Mouse (Mus musculus) lung, embryonic 14.5 days (tissue): ENCODE data around the gene Mrvi1. TPM values are rescaled to one million over a fixed set of nuclear protein-coding genes. Genes with fewer than 3 reads are reported as not detected.

Experiments
- ATAC-seq: fragments of 200-750 bp; cut with Nextera tagmentation; 2 replicates; pipeline ENCODE4 v1.8.0; 2017; ENCODE audit warnings: mild to moderate bottlenecking, moderate TSS enrichment, moderate library complexity; ENCODE audit not compliant: insufficient read depth
- DNase-seq: peaks from one replicate; pipeline ENCODE4 v3.0.0-alpha.2; 2015
- H3K27ac ChIP-seq: fragments of 300-500 bp; sonication (generic); 2 replicates; pipeline ENCODE4 v1.5.1; 2014; ENCODE audit warnings: low read depth, mild to moderate bottlenecking, moderate library complexity
- H3K27me3 ChIP-seq: fragments of 300-500 bp; sonication (generic); 2 replicates; pipeline ENCODE4 v1.6.1; 2014; ENCODE audit warnings: low read length, control low read depth; ENCODE audit not compliant: insufficient read depth
- H3K36me3 ChIP-seq: fragments of 300-500 bp; sonication (generic); 2 replicates; pipeline ENCODE4 v1.6.1; 2014; ENCODE audit warnings: control low read depth; ENCODE audit not compliant: insufficient read depth
- H3K4me1 ChIP-seq: fragments of 300-500 bp; sonication (generic); 2 replicates; pipeline ENCODE4 v1.6.1; 2014; ENCODE audit warnings: antibody characterized with exemption, control low read depth; ENCODE audit not compliant: insufficient read depth
- H3K4me2 ChIP-seq: fragments of 300-500 bp; sonication (generic); 2 replicates; pipeline ENCODE4 v1.6.1; 2014; ENCODE audit warnings: mild to moderate bottlenecking
- H3K4me3 ChIP-seq: fragments of 300-500 bp; sonication (generic); 2 replicates; pipeline ENCODE4 v1.5.1; 2014; ENCODE audit warnings: low read depth, low read length
- H3K9ac ChIP-seq: fragments of 300-500 bp; sonication (generic); 2 replicates; pipeline ENCODE4 v1.6.1; 2014
- H3K9me3 ChIP-seq: fragments of 300-500 bp; sonication (generic); 2 replicates; pipeline ENCODE4 v1.6.1; 2016; ENCODE audit warnings: low read depth, low read length, control low read depth
- CTCF ChIP-seq: IDR thresholded peaks from 2 replicates; pipeline ENCODE4 v1.5.1; 2016; ENCODE audit warnings: antibody characterized with exemption, low read depth
- WGBS: fragments of 180-500 bp; shearing (Covaris S2); extraction: QIAGEN DNeasy Blood & Tissue Kit; methylation state at CpG from one replicate; pipeline ENCODE4 v1.1.7; 2014; 5-methylcytosine and 5-hydroxymethylcytosine counted together
- polyA plus RNA-seq: library from polyadenylated mRNA; unstranded; fragments of >200 nt; fragmentation: Nextera tagmentation; extraction: Ambion mirVana; gene quantifications from 2 replicates; pipeline ENCODE4 v1.2.1, GENCODE M21; 2014

Mrvi1 gene
- polyA plus RNA-seq, 1 experiment from 2014 or later = 15.8 TPM

GRCm38 (mm10) chr7:110949785-110950620 lies 32.3 kb downstream of the Mrvi1 start:
- no peak overlapping the region for H3K27ac ChIP-seq
- no peaks in the 10 kb centered on the region for H3K36me3 ChIP-seq
- peaks cover 11% of the 10 kb centered on the region for H3K4me1 ChIP-seq
- H3K27me3 ChIP-seq = no peaks in the 10 kb centered on the region
- H3K4me2 ChIP-seq = no peak overlapping the region
- H3K4me3 ChIP-seq = no peak overlapping the region
- no peak overlapping the region for H3K9ac ChIP-seq
- 49% methylated on average over 13 of the region's 13 CpGs for WGBS
- DNase-seq (peak; percentile 64), ATAC-seq (peak; percentile 41)
- no peaks in the 10 kb centered on the region for H3K9me3 ChIP-seq
- TF ChIP-seq CTCF = no peak

DNA sequence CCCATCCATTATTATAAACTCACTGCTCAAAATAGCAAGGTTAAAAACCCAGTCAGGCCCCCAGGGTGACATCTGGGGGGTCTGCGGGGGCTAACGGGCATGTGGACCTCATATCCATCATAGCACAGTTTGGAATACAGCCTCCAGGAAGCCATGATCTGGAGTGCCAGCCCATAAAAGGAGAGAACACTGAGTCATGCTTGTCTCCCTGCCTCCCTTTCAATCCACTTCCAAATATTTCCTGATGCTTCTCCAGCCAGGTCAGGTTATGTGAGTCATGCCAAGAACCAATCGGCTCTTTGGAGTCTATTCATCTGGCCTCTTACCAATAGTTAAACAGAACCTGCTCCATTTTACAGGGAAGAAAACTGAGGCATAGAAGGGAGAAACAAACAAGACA lies 33.7 kb downstream of the Mrvi1 start:
- ATAC-seq (no peak), DNase-seq (no peak)
- Histone ChIP-seq H3K4me3 (no peak overlapping the region), H3K4me1 (peaks cover 11% of the 10 kb centered on the region), H3K27me3 (no peaks in the 10 kb centered on the region), H3K4me2 (no peak overlapping the region), H3K36me3 (no peaks in the 10 kb centered on the region), H3K9ac (no peak overlapping the region), H3K27ac (no peak overlapping the region), H3K9me3 (no peaks in the 10 kb centered on the region)
- no peak for TF ChIP-seq CTCF
- WGBS = 82% methylated on average over 3 of the region's 3 CpGs

- Histone ChIP-seq H3K27me3 (no peaks in the 10 kb centered on the region), H3K4me1 (peaks cover 6% of the 10 kb centered on the region; the same call in 1 of the 2 replicates), H3K4me3 (no peak overlapping the region), H3K4me2 (no peak overlapping the region), H3K36me3 (no peaks in the 10 kb centered on the region), H3K9ac (no peak overlapping the region), H3K9me3 (no peaks in the 10 kb centered on the region), H3K27ac (no peak overlapping the region)
- WGBS = 84% methylated on average over 6 of the region's 6 CpGs
- TF ChIP-seq CTCF = no peak
- DNase-seq = no peak
- ATAC-seq = no peak
Measured at GRCm38 (mm10) chr7:110947616-110948015, 34.6 kb downstream of the Mrvi1 start.

GRCm38 (mm10) chr7:110946731-110947130 lies 35.5 kb downstream of the Mrvi1 start:
- no peak overlapping the region for H3K9ac ChIP-seq
- no peak overlapping the region for H3K27ac ChIP-seq
- no peaks in the 10 kb centered on the region for H3K27me3 ChIP-seq
- DNase-seq = peak; percentile 46
- 0 out of 2 replicates have a peak, but pooled peaks cover 4% of the 10 kb centered on the region for H3K4me1 ChIP-seq
- TF ChIP-seq CTCF = peak; percentile 54
- no peak overlapping the region for H3K4me3 ChIP-seq
- no peak overlapping the region for H3K4me2 ChIP-seq
- no peak for ATAC-seq
- H3K9me3 ChIP-seq = no peaks in the 10 kb centered on the region
- H3K36me3 ChIP-seq = no peaks in the 10 kb centered on the region
- WGBS = 77% methylated on average over 6 of the region's 6 CpGs

DNA sequence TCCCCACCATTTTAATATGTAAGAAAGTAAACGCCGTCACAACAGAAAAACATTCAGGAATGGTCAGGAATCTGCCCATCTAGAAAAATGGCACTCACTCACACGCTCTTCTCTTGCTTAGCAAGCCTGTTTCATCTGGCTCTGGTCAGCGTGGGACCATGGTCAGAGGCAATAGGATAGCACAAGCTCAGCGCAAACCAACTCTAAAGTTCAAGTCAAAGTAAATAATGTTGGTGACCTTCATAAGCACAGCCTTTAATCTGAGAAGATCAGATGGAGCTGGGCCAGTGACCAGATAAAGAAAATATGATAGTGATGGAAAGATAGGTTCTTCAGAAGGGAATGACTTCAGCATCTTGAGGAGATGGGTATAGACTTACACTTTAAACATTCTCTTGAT lies 37.9 kb downstream of the Mrvi1 start:
- WGBS = 82% methylated on average over 5 of the region's 5 CpGs
- no peak for ATAC-seq
- H3K4me3 ChIP-seq = no peak overlapping the region

GRCm38 (mm10) chr7:110941701-110942530 lies 40.3 kb downstream of the Mrvi1 start:
- TF ChIP-seq CTCF = no peak
- DNase-seq (peak; percentile 39), ATAC-seq (0 out of 2 replicates have a peak, but pooled peaks have one; percentile 54)
- WGBS = 49% methylated on average over 6 of the region's 6 CpGs
- Histone ChIP-seq H3K4me2 (no peak overlapping the region), H3K9me3 (no peaks in the 10 kb centered on the region), H3K4me1 (no peaks in the 10 kb centered on the region), H3K4me3 (no peak overlapping the region), H3K9ac (no peak overlapping the region), H3K27ac (peak overlapping the region; percentile 47; the same call in 1 of the 2 replicates), H3K27me3 (no peaks in the 10 kb centered on the region), H3K36me3 (no peaks in the 10 kb centered on the region)

More for the DNA sequence above, 37.9 kb downstream of the Mrvi1 start:
- H3K27ac ChIP-seq = no peak overlapping the region
- no peaks in the 10 kb centered on the region for H3K36me3 ChIP-seq
- DNase-seq = no peak
- H3K9ac ChIP-seq = no peak overlapping the region
- no peak overlapping the region for H3K4me2 ChIP-seq
- H3K27me3 ChIP-seq = no peaks in the 10 kb centered on the region
- H3K4me1 ChIP-seq = no peaks in the 10 kb centered on the region
- no peaks in the 10 kb centered on the region for H3K9me3 ChIP-seq
- no peak for TF ChIP-seq CTCF

GRCm38 (mm10) chr7:110941116-110941521 lies 41.1 kb downstream of the Mrvi1 start:
- 60% methylated on average over 4 of the region's 4 CpGs for WGBS
- DNase-seq (no peak), ATAC-seq (no peak)
- Histone ChIP-seq H3K4me3 (no peak overlapping the region), H3K27ac (no peak overlapping the region), H3K4me2 (no peak overlapping the region), H3K9ac (no peak overlapping the region), H3K27me3 (no peaks in the 10 kb centered on the region), H3K9me3 (no peaks in the 10 kb centered on the region), H3K36me3 (no peaks in the 10 kb centered on the region), H3K4me1 (peaks cover 3% of the 10 kb centered on the region)
- TF ChIP-seq CTCF = no peak
